14 mouse cellular contexts compared by ENCODE assay signal in the genomic region with DNA sequence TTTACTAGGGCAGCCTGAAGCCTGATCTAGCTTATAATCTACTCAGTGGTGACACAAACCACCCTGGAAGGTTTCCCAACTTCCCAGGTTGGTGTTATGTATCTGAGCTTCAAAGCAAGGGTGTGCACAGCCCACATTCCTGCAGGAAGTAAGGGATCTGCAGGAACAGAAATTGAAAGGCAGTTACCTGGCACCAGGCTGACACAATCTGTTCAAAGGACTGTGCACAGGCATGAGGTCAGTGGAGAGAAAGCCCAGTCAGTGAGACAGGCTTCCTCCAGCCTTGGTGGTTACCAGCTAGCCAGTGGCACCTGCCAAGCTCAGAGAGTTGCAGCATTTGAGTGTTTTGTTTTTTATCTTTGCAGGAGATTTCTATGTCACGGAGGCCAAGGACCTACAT.
DNase-seq lines count a peak whose midpoint lies in the region; ATAC-seq and TF ChIP-seq lines count a peak whose summit lies in the region.
"Had no signal": no experiment of that assay in that cellular context is flagged by ENCODE, and none has a peak within 500 bp of the region (broad histone marks: within the 10 kb centered on the region; RNA-seq: fewer than 3 reads in every experiment).

No protein-coding gene starts in this region.

- no peaks in the 10 kb centered on the region for H3K36me3 ChIP-seq in hindbrain, embryonic 12.5 days
- H3K36me3 ChIP-seq: hindbrain, embryonic 15.5 days had no signal

- DNase-seq in gastrocnemius, adult 2 months = peak; percentile 19
- no peak for DNase-seq in gastrocnemius, adult 8-10 months (ENCODE audit: low spot score in 2 of 2)
- peak; percentile 25 for DNase-seq in adrenal gland, postnatal 14 days
- peak; percentile 84 to 93 for DNase-seq in cerebellum, postnatal 14 days
- DNase-seq in kidney, postnatal 36 days = no peak
- DNase-seq: gastrocnemius, postnatal 10 days; kidney, adult 11 months; liver; lung, adult 2 months; thymus, postnatal 36 days had no signal

- 0 out of 2 replicates have a peak, but pooled peaks cover 5% of the 10 kb centered on the region for H3K27me3 ChIP-seq in hindbrain, embryonic 12.5 days
- H3K27me3 ChIP-seq: hindbrain, embryonic 15.5 days had no signal

- 89% methylated on average over 1 of the region's 1 CpGs for WGBS in hindbrain, embryonic 12.5 days

- no peak overlapping the region for H3K4me3 ChIP-seq in gastrocnemius, adult 2 months
- no peak overlapping the region for H3K4me3 ChIP-seq in hindbrain, embryonic 12.5 days
- H3K4me3 ChIP-seq: hindbrain, embryonic 15.5 days had no signal

- no peak overlapping the region for H3K9ac ChIP-seq in hindbrain, embryonic 12.5 days
- H3K9ac ChIP-seq: hindbrain, embryonic 15.5 days had no signal

- ATAC-seq in cerebellum, adult (ENCODE audit: insufficient number of reproducible peaks, low FRiP score, low TSS enrichment) = peak; percentile 99
- no peak for ATAC-seq in hindbrain, embryonic 12.5 days (ENCODE audit: low FRiP score)
- ATAC-seq: CD4-positive, CD25-positive, alpha-beta regulatory T cell, adult 4 months had no signal

- peaks cover 16% of the 10 kb centered on the region for H3K4me1 ChIP-seq in hindbrain, embryonic 12.5 days

- TF ChIP-seq CTCF in gastrocnemius, adult 2 months (IDR thresholded peaks at IDR 0.05) = no peak

- H3K9me3 ChIP-seq in hindbrain, embryonic 12.5 days (replicated peaks) = no peaks in the 10 kb centered on the region
- H3K9me3 ChIP-seq: hindbrain, embryonic 15.5 days had no signal

- no peak overlapping the region for H3K4me2 ChIP-seq in hindbrain, embryonic 12.5 days (replicated peaks)
- H3K4me2 ChIP-seq: hindbrain, embryonic 15.5 days had no signal

- intact Hi-C loops in gastrocnemius, adult 2 months (cut with DNase I) = no loop called here

- H3K27ac ChIP-seq in gastrocnemius, adult 2 months = 0 out of 2 replicates have a peak overlapping the region, but pooled peaks have one; percentile 2
- no peak overlapping the region for H3K27ac ChIP-seq in hindbrain, embryonic 12.5 days
- H3K27ac ChIP-seq: hindbrain, embryonic 15.5 days had no signal

Comparison
In these comparisons a context has a peak if more than half of its experiments do, and no peak if none do; other contexts are left out.
1. DNase-seq: peak in gastrocnemius, adult 2 months (single experiment), adrenal gland, postnatal 14 days (single experiment) and cerebellum, postnatal 14 days (2 of 2); none in gastrocnemius, adult 8-10 months (0 of 2) and kidney, postnatal 36 days (0 of 2).